Mouse (Mus musculus) olfactory bulb, adult 2 months (tissue): ENCODE measurements around the gene Fstl4.

Source experiments
- CTCF ChIP-seq: fragments of 200-500 bp; IDR thresholded peaks from 2 replicates; pipeline ENCODE4 v1.5.1; 2012; ENCODE audit warnings: low read depth, mild to moderate bottlenecking, low read length, moderate library complexity; ENCODE audit not compliant: insufficient read depth
- POLR2A ChIP-seq: fragments of 200-500 bp; IDR thresholded peaks from 2 replicates; pipeline ENCODE4 v1.6.1; 2012; ENCODE audit warnings: mild to moderate bottlenecking, low read depth, low read length, moderate library complexity; ENCODE audit not compliant: insufficient read depth

DNA sequence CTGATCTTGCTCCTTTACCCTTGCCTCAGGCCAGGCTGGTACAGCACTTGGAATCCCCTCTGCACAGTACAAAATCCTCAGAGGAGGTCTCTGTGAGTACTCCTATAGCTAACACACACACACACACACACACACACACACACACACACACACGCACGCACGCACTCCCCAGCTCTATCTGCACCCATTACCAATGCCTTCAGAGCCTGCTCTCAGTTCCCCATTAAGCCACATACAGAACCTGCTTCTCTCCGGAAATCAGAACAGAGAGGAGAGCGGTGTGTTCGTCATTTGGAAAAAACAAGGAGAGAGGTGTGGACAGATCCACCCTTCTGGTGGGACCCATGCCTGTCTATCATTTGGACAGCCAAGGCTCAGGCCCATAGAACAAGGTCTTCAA is 333.4 kb downstream of the Fstl4 start:
- TF ChIP-seq POLR2A (no peak), CTCF (no peak)
